Mouse (Mus musculus) midbrain, embryonic 13.5 days (tissue): ENCODE measurements around the gene Pgap3. TPM values are rescaled to one million over a fixed set of nuclear protein-coding genes. Genes with fewer than 3 reads are reported as not detected.

ENCODE experiments used
- ATAC-seq: fragments of 200-750 bp; cut with Nextera tagmentation; 2 replicates; pipeline ENCODE4 v1.8.0; 2017; ENCODE audit warnings: mild to moderate bottlenecking, moderate TSS enrichment, moderate library complexity
- H3K27ac ChIP-seq: fragments of 300-500 bp; sonication (generic); 2 replicates; pipeline ENCODE4 v1.5.1; 2015; ENCODE audit warnings: inconsistent platforms, mild to moderate bottlenecking, moderate library complexity
- H3K27me3 ChIP-seq: fragments of 300-500 bp; sonication (generic); 2 replicates; pipeline ENCODE4 v1.6.1; 2015; ENCODE audit warnings: mild to moderate bottlenecking, inconsistent platforms
- H3K36me3 ChIP-seq: fragments of 300-500 bp; sonication (generic); 2 replicates; pipeline ENCODE4 v1.6.1; 2015; ENCODE audit warnings: mild to moderate bottlenecking, inconsistent platforms
- H3K4me1 ChIP-seq: fragments of 300-500 bp; sonication (generic); replicated peaks from 2 replicates; pipeline ENCODE4 v1.6.1; 2015; ENCODE audit warnings: inconsistent platforms
- H3K4me2 ChIP-seq: fragments of 300-500 bp; sonication (generic); replicated peaks from 2 replicates; pipeline ENCODE4 v1.6.1; 2015; ENCODE audit warnings: moderate library complexity, mild to moderate bottlenecking, inconsistent platforms
- H3K4me3 ChIP-seq: fragments of 300-500 bp; sonication (generic); replicated peaks from 2 replicates; pipeline ENCODE4 v1.5.1; 2015; ENCODE audit warnings: mild to moderate bottlenecking, inconsistent platforms
- H3K9ac ChIP-seq: fragments of 300-500 bp; sonication (generic); replicated peaks from 2 replicates; pipeline ENCODE4 v1.6.1; 2015; ENCODE audit warnings: mild to moderate bottlenecking, inconsistent platforms
- H3K9me3 ChIP-seq: fragments of 300-500 bp; sonication (generic); 2 replicates; pipeline ENCODE4 v1.6.1; 2016; ENCODE audit warnings: mild to moderate bottlenecking, inconsistent platforms
- WGBS: fragments of 180-500 bp; shearing (Covaris S2); methylation state at CpG from one replicate; pipeline ENCODE4 v1.1.7; 2015; 5-methylcytosine and 5-hydroxymethylcytosine counted together
- polyA plus RNA-seq: library from polyadenylated mRNA; unstranded; fragments of >200 nt; fragmentation: Nextera tagmentation; extraction: Ambion mirVana; gene quantifications from 2 replicates; pipeline ENCODE4 v1.2.1, GENCODE M21; 2015

Gene Pgap3
- polyA plus RNA-seq, 1 experiment from 2014 or later, result 10.7 TPM

- H3K36me3 ChIP-seq, result peaks cover 27% of the 10 kb centered on the region
- no peak for ATAC-seq
- 92% methylated on average over 9 of the region's 9 CpGs for WGBS
- no peak overlapping the region for H3K9ac ChIP-seq
- H3K4me3 ChIP-seq, result no peak overlapping the region
- H3K27ac ChIP-seq, result no peak overlapping the region
- H3K27me3 ChIP-seq, result no peaks in the 10 kb centered on the region
- no peak overlapping the region for H3K4me2 ChIP-seq
- H3K9me3 ChIP-seq, result no peaks in the 10 kb centered on the region
- peaks cover 9% of the 10 kb centered on the region for H3K4me1 ChIP-seq
Observed at GRCm38 (mm10) chr11:98435723-98436122, 35.4 kb upstream of the Pgap3 start.

- no peaks in the 10 kb centered on the region for H3K27me3 ChIP-seq
- H3K4me2 ChIP-seq, result no peak overlapping the region
- ATAC-seq, result no peak
- H3K27ac ChIP-seq, result no peak overlapping the region
- no peak overlapping the region for H3K4me3 ChIP-seq
- no peaks in the 10 kb centered on the region for H3K4me1 ChIP-seq
- no peaks in the 10 kb centered on the region for H3K9me3 ChIP-seq
- peaks cover 26% of the 10 kb centered on the region for H3K36me3 ChIP-seq
- no peak overlapping the region for H3K9ac ChIP-seq
- 76% methylated on average over 9 of the region's 9 CpGs for WGBS
Observed at GRCm38 (mm10) chr11:98431743-98432502, 31.6 kb upstream of the Pgap3 start.

- 0 out of 2 replicates have a peak, but pooled peaks cover 8% of the 10 kb centered on the region for H3K36me3 ChIP-seq
- no peak overlapping the region for H3K27ac ChIP-seq
- ATAC-seq, result no peak
- no peak overlapping the region for H3K4me2 ChIP-seq
- no peak overlapping the region for H3K9ac ChIP-seq
- H3K4me1 ChIP-seq, result no peaks in the 10 kb centered on the region
- H3K4me3 ChIP-seq, result no peak overlapping the region
- H3K27me3 ChIP-seq, result no peaks in the 10 kb centered on the region
- H3K9me3 ChIP-seq, result no peaks in the 10 kb centered on the region
- 88% methylated on average over 5 of the region's 5 CpGs for WGBS
Observed at GRCm38 (mm10) chr11:98428436-98428835, 28.1 kb upstream of the Pgap3 start.

GRCm38 (mm10) chr11:98426592-98426991 lies 26.3 kb upstream of the Pgap3 start:
- no peaks in the 10 kb centered on the region for H3K9me3 ChIP-seq
- no peak overlapping the region for H3K4me2 ChIP-seq
- H3K36me3 ChIP-seq, result peaks cover 9% of the 10 kb centered on the region; the same call in 1 of the 2 replicates
- no peak for ATAC-seq
- H3K4me1 ChIP-seq, result no peaks in the 10 kb centered on the region
- no peaks in the 10 kb centered on the region for H3K27me3 ChIP-seq
- 94% methylated on average over 7 of the region's 7 CpGs for WGBS
- no peak overlapping the region for H3K27ac ChIP-seq
- no peak overlapping the region for H3K4me3 ChIP-seq
- no peak overlapping the region for H3K9ac ChIP-seq

- peaks cover 4% of the 10 kb centered on the region; the same call in 1 of the 2 replicates for H3K36me3 ChIP-seq
- no peak overlapping the region for H3K27ac ChIP-seq
- H3K9me3 ChIP-seq, result no peaks in the 10 kb centered on the region
- H3K9ac ChIP-seq, result no peak overlapping the region
- peaks cover 9% of the 10 kb centered on the region for H3K27me3 ChIP-seq
- peaks cover 4% of the 10 kb centered on the region for H3K4me1 ChIP-seq
- no peak overlapping the region for H3K4me3 ChIP-seq
- no peak for ATAC-seq
- WGBS, result 85% methylated on average over 10 of the region's 10 CpGs
- no peak overlapping the region for H3K4me2 ChIP-seq
Observed at GRCm38 (mm10) chr11:98418939-98419547, 18.8 kb upstream of the Pgap3 start.

GRCm38 (mm10) chr11:98418273-98418672 lies 18.0 kb upstream of the Pgap3 start:
- Histone ChIP-seq H3K4me1 (peaks cover 11% of the 10 kb centered on the region), H3K9me3 (no peaks in the 10 kb centered on the region), H3K4me3 (no peak overlapping the region), H3K36me3 (peaks cover 4% of the 10 kb centered on the region; the same call in 1 of the 2 replicates), H3K4me2 (no peak overlapping the region), H3K27ac (no peak overlapping the region), H3K27me3 (peaks cover 16% of the 10 kb centered on the region), H3K9ac (no peak overlapping the region)
- no peak for ATAC-seq
- WGBS, result 76% methylated on average over 5 of the region's 6 CpGs

- no peak overlapping the region for H3K27ac ChIP-seq
- peaks cover 27% of the 10 kb centered on the region for H3K27me3 ChIP-seq
- H3K4me3 ChIP-seq, result no peak overlapping the region
- H3K9me3 ChIP-seq, result no peaks in the 10 kb centered on the region
- no peaks in the 10 kb centered on the region for H3K36me3 ChIP-seq
- H3K4me1 ChIP-seq, result peaks cover 23% of the 10 kb centered on the region
- no peak overlapping the region for H3K4me2 ChIP-seq
- no peak for ATAC-seq
- H3K9ac ChIP-seq, result no peak overlapping the region
- WGBS, result 81% methylated on average over 1 of the region's 1 CpGs
Observed at GRCm38 (mm10) chr11:98417074-98417473, 16.8 kb upstream of the Pgap3 start.

- no peaks in the 10 kb centered on the region for H3K9me3 ChIP-seq
- 22% methylated on average over 2 of the region's 2 CpGs for WGBS
- no peaks in the 10 kb centered on the region for H3K36me3 ChIP-seq
- H3K9ac ChIP-seq, result no peak overlapping the region; the same call in 1 of the 2 replicates
- H3K4me3 ChIP-seq, result no peak overlapping the region
- peaks cover 32% of the 10 kb centered on the region for H3K4me1 ChIP-seq
- H3K4me2 ChIP-seq, result peak overlapping the region; percentile 98
- H3K27ac ChIP-seq, result no peak overlapping the region
- peaks cover 48% of the 10 kb centered on the region for H3K27me3 ChIP-seq
- ATAC-seq, result no peak
Observed at GRCm38 (mm10) chr11:98414162-98414561, 13.9 kb upstream of the Pgap3 start.

GRCm38 (mm10) chr11:98413731-98414130 lies 13.4 kb upstream of the Pgap3 start:
- peak overlapping the region; percentile 98 for H3K4me2 ChIP-seq
- H3K9ac ChIP-seq, result no peak overlapping the region; the same call in 1 of the 2 replicates
- peaks cover 48% of the 10 kb centered on the region for H3K27me3 ChIP-seq
- H3K4me3 ChIP-seq, result peak overlapping the region; percentile 66
- 35% methylated on average over 7 of the region's 7 CpGs for WGBS
- peaks cover 37% of the 10 kb centered on the region for H3K4me1 ChIP-seq
- no peaks in the 10 kb centered on the region for H3K9me3 ChIP-seq
- H3K27ac ChIP-seq, result no peak overlapping the region
- no peaks in the 10 kb centered on the region for H3K36me3 ChIP-seq
- ATAC-seq, result no peak

- no peaks in the 10 kb centered on the region for H3K9me3 ChIP-seq
- H3K27me3 ChIP-seq, result peaks cover 48% of the 10 kb centered on the region
- WGBS, result 0% methylated on average over 39 of the region's 40 CpGs
- peak overlapping the region; percentile 66 for H3K4me3 ChIP-seq
- peaks cover 37% of the 10 kb centered on the region for H3K4me1 ChIP-seq
- peak overlapping the region; percentile 98 for H3K4me2 ChIP-seq
- peak; percentile 46 for ATAC-seq
- peak overlapping the region; percentile 78 for H3K9ac ChIP-seq
- peak overlapping the region; percentile 65 for H3K27ac ChIP-seq
- no peaks in the 10 kb centered on the region for H3K36me3 ChIP-seq
Observed at GRCm38 (mm10) chr11:98412797-98413301, 12.6 kb upstream of the Pgap3 start.

GRCm38 (mm10) chr11:98412273-98412796 lies 12.0 kb upstream of the Pgap3 start, which contains the start of gene Erbb2:
Erbb2 (plus strand) TSS chr11:98412470.
- peak; percentile 72 for ATAC-seq
- H3K36me3 ChIP-seq, result no peaks in the 10 kb centered on the region
- H3K4me1 ChIP-seq, result peaks cover 37% of the 10 kb centered on the region
- H3K9me3 ChIP-seq, result no peaks in the 10 kb centered on the region
- under 1% methylated on average over 31 of the region's 49 CpGs for WGBS
- H3K27ac ChIP-seq, result peak within 1 kb of the TSS; percentile 65
- peak within 1 kb of the TSS; percentile 78 for H3K9ac ChIP-seq
- H3K4me2 ChIP-seq, result peak within 1 kb of the TSS; percentile 98
- H3K27me3 ChIP-seq, result peaks cover 48% of the 10 kb centered on the region
- peak within 1 kb of the TSS; percentile 66 for H3K4me3 ChIP-seq

- peak overlapping the region; percentile 21 for H3K4me2 ChIP-seq
- 3% methylated on average over 10 of the region's 10 CpGs for whole genome bisulfite sequencing
- H3K27me3 ChIP-seq, result peaks cover 48% of the 10 kb centered on the region
- H3K9me3 ChIP-seq, result no peaks in the 10 kb centered on the region
- no peak overlapping the region; the same call in 1 of the 2 replicates for H3K9ac ChIP-seq
- H3K4me1 ChIP-seq, result peaks cover 37% of the 10 kb centered on the region
- no peak overlapping the region for H3K27ac ChIP-seq
- H3K4me3 ChIP-seq, result no peak overlapping the region
- ATAC-seq, result peak; percentile 49; the same call in 1 of the 2 replicates
- no peaks in the 10 kb centered on the region for H3K36me3 ChIP-seq
Observed at GRCm38 (mm10) chr11:98409341-98409822, 9.1 kb upstream of the Pgap3 start.
